Comparison of ENCODE assay signal across 10 mouse cellular contexts in genomic region chr8:77267941-77268405, GRCm38 (mm10).
A peak's percentile ranks its signal among the peaks of the same experiment; 100 is the strongest.
DNase-seq lines count a peak whose midpoint lies in the region; ATAC-seq and TF ChIP-seq lines count a peak whose summit lies in the region.
"Had no signal": no experiment of that assay in that cellular context is flagged by ENCODE, and none has a peak within 500 bp of the region (broad histone marks: within the 10 kb centered on the region; RNA-seq: fewer than 3 reads in every experiment).

No protein-coding gene starts in this region.

- peak overlapping the region; percentile 55; the same call in 1 of the 2 replicates for H3K27ac ChIP-seq in layer of hippocampus, adult 2 months
- no peak overlapping the region for H3K27ac ChIP-seq in left cerebral cortex, adult 2 months
- H3K27ac ChIP-seq: macrophage had no signal

- DNase-seq in layer of hippocampus, adult 2 months (ENCODE audit: low spot score in 2 of 2): no peak
- DNase-seq in layer of hippocampus, adult 8-10 months (ENCODE audit: low spot score in 2 of 2): no peak
- DNase-seq in induced T-regulatory cell, adult 2 months (ENCODE audit: low read depth): peak; percentile 58
- DNase-seq in kidney, postnatal 25 days: peak; percentile 68 to 88
- peak; percentile 10 for DNase-seq in skeletal muscle tissue, adult 2 months (ENCODE audit: low read depth, low spot score)
- DNase-seq in left cerebral cortex, adult 2 months (ENCODE audit: extremely low spot score in 1 of 2, low spot score in 2 of 2): no peak
- DNase-seq: left cerebral cortex, postnatal 4 days had no signal

- H3K4me3 ChIP-seq in layer of hippocampus, adult 2 months: no peak overlapping the region
- no peak overlapping the region for H3K4me3 ChIP-seq in left cerebral cortex, adult 2 months
- H3K4me3 ChIP-seq: erythroblast, embryonic 14.5 days had no signal

- no peak for TF ChIP-seq CTCF in layer of hippocampus, adult 2 months (conservative IDR thresholded peaks at IDR 0.05)
- no peak for TF ChIP-seq CTCF in left cerebral cortex, adult 2 months (IDR thresholded peaks at IDR 0.05)

- ATAC-seq in megakaryocyte-erythroid progenitor cell, adult 5-6 weeks (replicated peaks; ENCODE audit: low FRiP score, low TSS enrichment, poor library complexity, severe bottlenecking): no peak

- intact Hi-C loops in left cerebral cortex, adult 2 months (cut with DNase I): no loop called here

Comparison
In these comparisons a context has a peak if more than half of its experiments do, and no peak if none do; other contexts are left out.
1. DNase-seq: peak in induced T-regulatory cell, adult 2 months (single experiment), kidney, postnatal 25 days (2 of 2) and skeletal muscle tissue, adult 2 months (single experiment); none in layer of hippocampus, adult 2 months (0 of 2), layer of hippocampus, adult 8-10 months (0 of 2) and left cerebral cortex, adult 2 months (0 of 2).